Comparison of ENCODE assay signal across 8 mouse cellular contexts in the genomic region with DNA sequence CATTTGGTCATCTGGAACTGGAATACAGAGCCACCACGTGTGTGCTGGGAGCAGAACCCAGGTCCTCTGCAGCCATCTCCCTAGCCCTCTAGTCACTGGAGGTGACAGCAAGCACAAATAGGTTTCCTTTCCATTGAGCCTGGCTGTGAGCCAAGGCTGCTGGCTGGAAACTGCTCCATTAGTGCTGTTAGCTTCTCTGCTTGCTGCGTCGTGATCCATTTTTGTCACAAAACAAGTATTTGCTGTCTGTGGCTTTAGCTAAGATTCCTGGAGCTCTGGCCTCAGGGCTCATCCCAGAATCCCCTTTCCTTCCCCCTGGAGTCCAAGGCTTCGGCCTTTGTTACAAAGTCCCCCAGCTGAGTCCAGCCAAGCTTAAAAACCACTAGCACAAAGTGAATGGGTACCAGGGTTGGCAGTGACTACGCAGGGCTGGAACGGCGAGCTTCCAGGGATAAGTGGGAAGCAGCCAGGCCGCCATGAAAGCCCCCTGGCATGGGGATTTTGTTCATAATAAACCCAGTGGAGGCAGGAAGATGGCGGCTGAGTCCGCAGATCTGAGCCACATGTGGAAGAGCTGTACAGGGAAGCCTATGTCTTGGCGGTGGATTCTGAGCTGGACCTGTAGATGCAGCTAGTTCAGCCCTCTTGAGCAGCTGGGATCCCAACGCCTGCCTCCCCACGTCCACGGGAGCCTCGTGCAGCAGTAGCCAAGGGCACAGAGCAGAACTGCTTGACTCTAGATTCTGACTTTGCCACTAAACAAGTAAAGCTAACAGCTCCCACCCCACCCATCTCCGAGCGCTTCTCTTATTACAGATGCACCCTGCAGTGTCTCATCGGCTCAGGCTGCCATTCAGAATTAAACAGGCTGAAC. TPM values are rescaled to one million over a fixed set of nuclear protein-coding genes. Genes with fewer than 3 reads are reported as not detected.
A peak's percentile ranks its signal among the peaks of the same experiment; 100 is the strongest.
DNase-seq lines count a peak whose midpoint lies in the region; ATAC-seq lines count a peak whose summit lies in the region.

No protein-coding gene starts in this region.

- peaks cover 52% of the 10 kb centered on the region for H3K36me3 ChIP-seq in kidney, embryonic 14.5 days (ENCODE audit: control insufficient read depth, insufficient read depth, low read length)
- peaks cover 80% of the 10 kb centered on the region for H3K36me3 ChIP-seq in heart, embryonic 13.5 days

- no peaks in the 10 kb centered on the region for H3K27me3 ChIP-seq in kidney, embryonic 14.5 days (ENCODE audit: control insufficient read depth, insufficient read depth, low read length)
- no peaks in the 10 kb centered on the region for H3K27me3 ChIP-seq in heart, embryonic 13.5 days (replicated peaks)

- peak; percentile 78 for DNase-seq in kidney, adult 11 months
- DNase-seq in MN1 (ENCODE audit: low spot score), result peak; percentile 51
- DNase-seq in kidney, postnatal 25 days, result peak; percentile 65 to 85
- no peak for DNase-seq in spleen, adult 18-20 months
- no peak for DNase-seq in lung, postnatal 25 days (ENCODE audit: low spot score)
- DNase-seq in layer of hippocampus, adult 9-11 months, result no peak

- ATAC-seq in kidney, embryonic 14.5 days (ENCODE audit: low FRiP score, low TSS enrichment), result no peak
- ATAC-seq in heart, embryonic 13.5 days (ENCODE audit: extremely low read depth, insufficient number of reproducible peaks, low FRiP score, low TSS enrichment), result no peak

- WGBS in kidney, embryonic 14.5 days, result 64% methylated on average over 18 of the region's 18 CpGs
- WGBS in heart, embryonic 13.5 days, result 64% methylated on average over 18 of the region's 18 CpGs

- H3K9me3 ChIP-seq in kidney, embryonic 14.5 days (ENCODE audit: control insufficient read depth, low read length), result no peaks in the 10 kb centered on the region
- H3K9me3 ChIP-seq in heart, embryonic 13.5 days, result no peaks in the 10 kb centered on the region

- no peak overlapping the region for H3K9ac ChIP-seq in kidney, embryonic 14.5 days (ENCODE audit: low read depth, low read length)
- H3K9ac ChIP-seq in heart, embryonic 13.5 days, result peak overlapping the region; percentile 38; the same call in 1 of the 2 replicates

- H3K4me1 ChIP-seq in kidney, embryonic 14.5 days (ENCODE audit: control insufficient read depth, insufficient read depth, low read length), result no peaks in the 10 kb centered on the region
- H3K4me1 ChIP-seq in heart, embryonic 13.5 days, result peaks cover 23% of the 10 kb centered on the region

- H3K4me2 ChIP-seq in kidney, embryonic 14.5 days (replicated peaks; ENCODE audit: low read depth, low read length), result no peak overlapping the region
- H3K4me2 ChIP-seq in heart, embryonic 13.5 days, result no peak overlapping the region

- no peak overlapping the region for H3K4me3 ChIP-seq in kidney, embryonic 14.5 days (ENCODE audit: low read length)
- H3K4me3 ChIP-seq in heart, embryonic 13.5 days, result no peak overlapping the region

- no peak overlapping the region; the same call in 1 of the 2 replicates for H3K27ac ChIP-seq in kidney, embryonic 14.5 days (ENCODE audit: low read depth, low read length)
- H3K27ac ChIP-seq in heart, embryonic 13.5 days (replicated peaks), result peak overlapping the region; percentile 70

RNA-seq across cellular contexts. Expression of gene Eno1, which starts 14.3 kb away (rescaled TPM):
- polyA plus RNA-seq in kidney, embryonic 14.5 days (2014; fragmentation: Nextera tagmentation; extraction: Ambion mirVana), result 1,584 and 1,728 TPM in 2 replicates
- 1,911 and 2,064 TPM in 2 replicates for polyA plus RNA-seq in heart, embryonic 13.5 days (2015; fragmentation: Nextera tagmentation; extraction: Ambion mirVana)

RNA-seq across cellular contexts. Expression of gene Rere, which starts 30.7 kb away (rescaled TPM):
- polyA plus RNA-seq in kidney, embryonic 14.5 days (2014; fragmentation: Nextera tagmentation; extraction: Ambion mirVana), result 31.2 and 49.9 TPM in 2 replicates
- 18.1 and 19.9 TPM in 2 replicates for polyA plus RNA-seq in heart, embryonic 13.5 days (2015; fragmentation: Nextera tagmentation; extraction: Ambion mirVana)

RNA-seq across cellular contexts. Expression of gene Car6, which starts 49.7 kb away (rescaled TPM):
- not detected in 2 replicates for polyA plus RNA-seq in kidney, embryonic 14.5 days (2014; fragmentation: Nextera tagmentation; extraction: Ambion mirVana)
- polyA plus RNA-seq in heart, embryonic 13.5 days (2015; fragmentation: Nextera tagmentation; extraction: Ambion mirVana), result not detected in 2 replicates

Comparison
In these comparisons a context has a peak if more than half of its experiments do, and no peak if none do; other contexts are left out.
1. DNase-seq: peak in kidney, adult 11 months (single experiment), MN1 (single experiment) and kidney, postnatal 25 days (2 of 2); none in spleen, adult 18-20 months (0 of 2), lung, postnatal 25 days (single experiment) and layer of hippocampus, adult 9-11 months (single experiment).